Mouse (Mus musculus) forebrain, postnatal 0 days (tissue): ENCODE data around the gene Mmp15. TPM values are rescaled to one million over a fixed set of nuclear protein-coding genes. Genes with fewer than 3 reads are reported as not detected.
A peak's percentile ranks its signal among the peaks of the same experiment; 100 is the strongest.

Experiments
- ATAC-seq: fragments of 200-750 bp; cut with Nextera tagmentation; 2 replicates; pipeline ENCODE4 v1.8.0; 2017; ENCODE audit warnings: mild to moderate bottlenecking, moderate library complexity
- DNase-seq: peaks from one replicate; pipeline ENCODE4 v3.0.0-alpha.2; 2015
- H3K27ac ChIP-seq: fragments of 300-500 bp; sonication (generic); 2 replicates; pipeline ENCODE4 v1.5.1; 2014; ENCODE audit warnings: low read depth, mild to moderate bottlenecking, antibody characterized with exemption, low read length, moderate library complexity, mixed read lengths
- H3K27me3 ChIP-seq: fragments of 300-500 bp; sonication (generic); 2 replicates; pipeline ENCODE4 v1.6.1; 2014; ENCODE audit warnings: mild to moderate bottlenecking, low read length, mixed read lengths; ENCODE audit not compliant: insufficient read depth
- H3K36me3 ChIP-seq: fragments of 300-500 bp; sonication (generic); 2 replicates; pipeline ENCODE4 v1.6.1; 2014; ENCODE audit warnings: mild to moderate bottlenecking, moderate library complexity; ENCODE audit not compliant: insufficient read depth
- H3K4me1 ChIP-seq: fragments of 300-500 bp; sonication (generic); 2 replicates; pipeline ENCODE4 v1.6.1; 2014; ENCODE audit warnings: antibody characterized with exemption; ENCODE audit not compliant: insufficient read depth
- H3K4me2 ChIP-seq: fragments of 300-500 bp; sonication (generic); 2 replicates; pipeline ENCODE4 v1.6.1; 2014; ENCODE audit warnings: low read depth, mild to moderate bottlenecking, moderate library complexity
- H3K4me3 ChIP-seq: fragments of 300-500 bp; sonication (generic); 2 replicates; pipeline ENCODE4 v1.5.1; 2014; ENCODE audit warnings: low read depth, low read length, mixed read lengths
- H3K9ac ChIP-seq: fragments of 300-500 bp; sonication (generic); 2 replicates; pipeline ENCODE4 v1.6.1; 2014; ENCODE audit warnings: mild to moderate bottlenecking
- H3K9me3 ChIP-seq: fragments of 300-500 bp; sonication (generic); 2 replicates; pipeline ENCODE4 v1.6.1; 2016; ENCODE audit warnings: low read length
- CTCF ChIP-seq: sonication (generic); IDR thresholded peaks from 2 replicates; pipeline ENCODE4 v1.5.1; 2016; ENCODE audit warnings: antibody characterized with exemption, control low read depth, low read depth
- WGBS: fragments of 180-500 bp; shearing (Covaris S2); extraction: QIAGEN DNeasy Blood & Tissue Kit; methylation state at CpG from one replicate; pipeline ENCODE4 v1.1.7; 2014; 5-methylcytosine and 5-hydroxymethylcytosine counted together
- polyA plus RNA-seq: library from polyadenylated mRNA; unstranded; fragments of >200 nt; fragmentation: Nextera tagmentation; extraction: Ambion mirVana; gene quantifications from 2 replicates; pipeline ENCODE4 v1.2.1, GENCODE M21; 2015
- total RNA-seq: library from RNA; depleted of rRNA; stranded (reverse); fragments of >200 nt; gene quantifications from 2 replicates; pipeline ENCODE4 v1.2.3, GENCODE M21; 2014; rRNA removed

Mmp15 gene
- total and polyA plus RNA-seq, 2 experiments from 2014 or later, result 13.9 to 40.3 TPM

DNA sequence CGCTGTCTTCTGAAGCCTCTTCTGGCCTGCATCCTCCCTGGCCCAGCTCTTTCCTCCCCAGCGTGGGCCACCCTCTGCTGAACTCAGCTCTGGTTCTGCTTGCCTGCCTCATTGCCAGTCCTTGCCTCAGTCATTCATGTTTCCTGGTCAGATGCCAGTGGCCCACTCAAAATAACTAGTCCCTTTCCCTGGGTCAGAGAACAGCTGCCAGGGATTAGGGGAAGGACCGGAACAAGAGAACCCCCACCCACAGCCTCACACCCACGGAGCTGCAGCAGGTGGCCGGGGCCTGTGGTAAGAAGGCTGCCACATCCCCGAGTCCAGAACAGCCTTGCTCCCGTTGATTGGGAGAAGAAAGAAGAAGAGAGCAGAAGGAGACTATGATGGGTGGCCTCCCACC is 49.0 kb downstream of the Mmp15 start:
- no peak for DNase-seq
- Histone ChIP-seq H3K36me3 (no peaks in the 10 kb centered on the region), H3K27ac (no peak overlapping the region), H3K4me3 (no peak overlapping the region), H3K27me3 (no peaks in the 10 kb centered on the region), H3K9me3 (no peaks in the 10 kb centered on the region), H3K9ac (no peak overlapping the region), H3K4me2 (no peak overlapping the region), H3K4me1 (no peaks in the 10 kb centered on the region)
- no peak for ATAC-seq
- 72% methylated on average over 7 of the region's 7 CpGs for WGBS
- TF ChIP-seq CTCF, result no peak

DNA sequence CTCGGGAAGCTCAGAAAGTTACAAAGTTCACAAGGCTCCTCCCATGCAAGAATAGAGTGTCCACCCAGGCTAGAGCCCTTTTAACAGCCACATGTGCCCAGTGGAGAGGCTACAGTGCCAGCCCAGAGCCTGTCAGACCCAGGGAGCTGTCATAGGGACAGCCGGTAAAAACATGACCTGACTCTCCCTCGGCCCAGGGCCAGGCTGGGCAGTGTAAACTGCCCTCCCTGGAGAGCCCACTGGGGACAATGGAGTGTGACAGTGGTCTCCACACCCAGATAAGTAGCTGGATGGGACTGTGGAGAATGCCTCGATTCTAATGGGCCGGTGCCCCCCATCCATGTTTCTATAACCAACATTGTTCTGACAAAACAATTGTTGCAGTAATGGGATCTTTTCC is 57.5 kb downstream of the Mmp15 start:
- no peak for TF ChIP-seq CTCF
- Histone ChIP-seq H3K9ac (no peak overlapping the region), H3K27ac (no peak overlapping the region), H3K9me3 (no peaks in the 10 kb centered on the region), H3K4me2 (no peak overlapping the region), H3K27me3 (no peaks in the 10 kb centered on the region), H3K4me1 (no peaks in the 10 kb centered on the region), H3K36me3 (no peaks in the 10 kb centered on the region), H3K4me3 (no peak overlapping the region)
- no peak for ATAC-seq
- no peak for DNase-seq
- 84% methylated on average over 5 of the region's 5 CpGs for WGBS

DNA sequence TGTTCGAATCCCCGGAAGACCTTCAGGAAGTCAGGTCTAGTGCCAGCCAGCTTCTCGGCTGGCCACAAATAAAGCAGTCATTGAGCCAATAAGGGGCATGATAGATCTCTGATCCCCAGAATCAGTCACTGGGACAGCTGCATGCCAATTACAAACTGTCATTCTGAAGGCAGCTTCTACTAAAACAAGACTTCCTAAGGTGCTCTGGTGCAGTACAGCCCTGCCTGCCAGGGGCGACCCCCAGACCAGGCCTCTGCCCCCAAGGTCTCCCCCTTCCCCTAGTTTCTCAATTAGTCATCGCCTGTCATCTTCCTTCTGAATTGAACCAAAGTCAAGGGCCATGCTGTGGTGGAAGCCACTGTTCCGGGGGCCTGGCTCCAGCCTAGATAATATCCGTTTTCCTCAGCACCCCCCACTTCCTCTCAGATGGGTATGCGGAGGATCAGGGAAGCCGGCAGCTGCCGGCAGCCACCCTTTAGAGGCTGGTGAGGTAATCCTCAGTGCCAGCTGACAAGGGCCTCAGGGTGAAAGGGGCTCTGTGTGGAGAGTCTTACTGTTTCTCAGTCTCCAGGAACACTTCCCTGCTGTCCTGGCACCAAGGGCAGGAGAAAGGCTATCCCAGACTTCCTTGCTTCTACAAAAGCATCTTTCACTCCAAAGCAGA is 59.4 kb downstream of the Mmp15 start:
- Histone ChIP-seq H3K36me3 (no peaks in the 10 kb centered on the region), H3K9ac (no peak overlapping the region), H3K27ac (no peak overlapping the region), H3K9me3 (no peaks in the 10 kb centered on the region), H3K27me3 (no peaks in the 10 kb centered on the region), H3K4me1 (no peaks in the 10 kb centered on the region), H3K4me3 (no peak overlapping the region), H3K4me2 (no peak overlapping the region)
- peak; percentile 33 for DNase-seq
- 50% methylated on average over 10 of the region's 10 CpGs for WGBS
- peak; percentile 87 for ATAC-seq
- TF ChIP-seq CTCF, result no peak

DNA sequence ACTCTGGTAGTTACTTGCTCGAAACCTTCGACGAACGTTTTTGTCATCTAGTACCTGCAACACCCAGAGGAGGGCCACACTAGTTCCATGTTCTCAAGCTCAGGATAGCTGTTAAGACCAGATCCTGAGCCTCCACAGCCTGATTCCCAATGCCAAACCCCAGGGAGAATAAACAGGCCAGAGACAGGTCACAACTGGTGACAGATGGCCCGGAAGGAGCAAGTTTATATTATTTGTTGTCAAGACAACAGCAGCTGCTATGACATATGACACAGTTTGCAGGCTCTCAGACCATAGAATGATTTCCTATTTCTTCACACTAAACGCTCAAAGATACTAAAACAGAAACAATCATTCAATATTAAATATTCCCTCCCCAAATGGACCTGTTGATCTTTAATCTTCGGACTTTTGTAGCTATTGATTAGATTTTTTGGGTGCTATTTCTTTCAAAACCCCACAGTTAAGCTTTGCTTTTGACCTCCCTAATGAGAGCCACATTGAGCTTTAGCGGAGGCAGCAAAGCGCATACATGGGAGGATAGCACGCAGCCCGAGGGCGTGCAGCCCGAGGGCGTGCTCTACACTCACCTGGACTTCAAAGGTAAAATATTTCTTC is 70.2 kb downstream of the Mmp15 start:
- no peak for DNase-seq
- Histone ChIP-seq H3K9me3 (no peaks in the 10 kb centered on the region), H3K27ac (no peak overlapping the region), H3K4me3 (no peak overlapping the region), H3K4me1 (peaks cover 5% of the 10 kb centered on the region; the same call in 1 of the 2 replicates), H3K27me3 (no peaks in the 10 kb centered on the region), H3K9ac (no peak overlapping the region), H3K36me3 (peaks cover 42% of the 10 kb centered on the region), H3K4me2 (no peak overlapping the region)
- TF ChIP-seq CTCF, result no peak
- 92% methylated on average over 14 of the region's 14 CpGs for WGBS
- no peak for ATAC-seq

Other genes starting within 250 kb of the Mmp15 start
- gene Kifc3, start 149.5 kb upstream of the Mmp15 start, total RNA-seq, result 53.9 and 54.1 TPM in 2 replicates
- 32.7 and 33.2 TPM in 2 replicates for gene Kifc3, start 149.5 kb upstream of the Mmp15 start, polyA plus RNA-seq
- 0.33 and 0.85 TPM in 2 replicates for gene Cngb1, start 45.7 kb upstream of the Mmp15 start, total RNA-seq
- gene Cngb1, start 45.7 kb upstream of the Mmp15 start, polyA plus RNA-seq, result 0.47 and 1.2 TPM in 2 replicates
- 1.2 and 1.3 TPM in 2 replicates for gene Tepp, start 41.7 kb upstream of the Mmp15 start, total RNA-seq
- gene Tepp, start 41.7 kb upstream of the Mmp15 start, polyA plus RNA-seq, result 0.86 and 1.8 TPM in 2 replicates
- 11.8 and 15.7 TPM in 2 replicates for gene Zfp319, start 20.3 kb upstream of the Mmp15 start, total RNA-seq
- gene Zfp319, start 20.3 kb upstream of the Mmp15 start, polyA plus RNA-seq, result 10.7 and 13.4 TPM in 2 replicates
- 30.8 and 66.0 TPM in 2 replicates for gene Usb1, start 20.0 kb upstream of the Mmp15 start, total RNA-seq
- gene Usb1, start 20.0 kb upstream of the Mmp15 start, polyA plus RNA-seq, result 34.9 and 38.6 TPM in 2 replicates
- gene Cfap20, start 82.6 kb downstream of the Mmp15 start, total RNA-seq, result 88.8 and 94.2 TPM in 2 replicates
- 106 and 125 TPM in 2 replicates for gene Cfap20, start 82.6 kb downstream of the Mmp15 start, polyA plus RNA-seq
- gene Csnk2a2, start 137.8 kb downstream of the Mmp15 start, total RNA-seq, result 26.7 TPM in 2 replicates
- 7.7 and 9.9 TPM in 2 replicates for gene Csnk2a2, start 137.8 kb downstream of the Mmp15 start, polyA plus RNA-seq
- 3.4 and 3.7 TPM in 2 replicates for gene Ccdc113, start 181.8 kb downstream of the Mmp15 start, total RNA-seq
- gene Ccdc113, start 181.8 kb downstream of the Mmp15 start, polyA plus RNA-seq, result 3.3 and 5.3 TPM in 2 replicates
- 0.38 TPM in 1 of 2 replicates, not detected in the other for gene Prss54, start 224.1 kb downstream of the Mmp15 start, total RNA-seq
- gene Prss54, start 224.1 kb downstream of the Mmp15 start, polyA plus RNA-seq, result not detected in 2 replicates